Mouse (Mus musculus) frontal cortex, adult 2 months (tissue): Measurements from ENCODE around the gene H2al2a. TPM values are rescaled to one million over a fixed set of nuclear protein-coding genes. Genes with fewer than 3 reads are reported as not detected.

ENCODE experiments used
- DNase-seq, 2 experiments: peaks; one replicate each; pipeline ENCODE4 v3.0.0; 2022; ENCODE audit warnings: low spot score in 1 of 2; ENCODE audit errors: extremely low spot score in 1 of 2
- polyA plus RNA-seq: library from polyadenylated mRNA; depleted of rRNA; stranded (reverse); fragments of >200 nt; gene quantifications from 2 replicates; pipeline ENCODE4 v1.2.3, GENCODE M21; 2012

Gene H2al2a
- polyA plus RNA-seq, 1 experiment, result not detected

- peak in 1 of 2 experiments; percentile 81 for DNase-seq
These were observed 31.6 kb upstream of the H2al2a start for GRCm38 (mm10) chr2:18028140-18029021.

GRCm38 (mm10) chr2:18027448-18028139 is 30.8 kb upstream of the H2al2a start:
- peak; percentile 85 to 96 for DNase-seq

GRCm38 (mm10) chr2:18026116-18026947 is 29.6 kb upstream of the H2al2a start:
- DNase-seq, result peak in 1 of 2 experiments; percentile 56

- DNase-seq, result no peak
These were observed 29.0 kb upstream of the H2al2a start for GRCm38 (mm10) chr2:18025781-18026115.

GRCm38 (mm10) chr2:18025116-18025515 is 28.4 kb upstream of the H2al2a start:
- DNase-seq, result no peak

GRCm38 (mm10) chr2:18022886-18023285 is 26.1 kb upstream of the H2al2a start:
- DNase-seq, result no peak

GRCm38 (mm10) chr2:18019122-18019521 is 22.4 kb upstream of the H2al2a start:
- DNase-seq, result no peak

GRCm38 (mm10) chr2:18017321-18017720 is 20.6 kb upstream of the H2al2a start:
- DNase-seq, result no peak

GRCm38 (mm10) chr2:18016639-18017038 is 19.9 kb upstream of the H2al2a start:
- no peak for DNase-seq

- DNase-seq, result no peak
These were observed 18.8 kb upstream of the H2al2a start for GRCm38 (mm10) chr2:18015581-18015980.

- DNase-seq, result no peak
These were observed 16.1 kb upstream of the H2al2a start for GRCm38 (mm10) chr2:18012866-18013265.

- DNase-seq, result no peak
These were observed 14.5 kb upstream of the H2al2a start for GRCm38 (mm10) chr2:18011226-18011625.

GRCm38 (mm10) chr2:18005137-18005536 is 8.4 kb upstream of the H2al2a start:
- peak in 1 of 2 experiments; percentile 49 for DNase-seq

GRCm38 (mm10) chr2:18004286-18004685 is 7.5 kb upstream of the H2al2a start:
- no peak for DNase-seq

GRCm38 (mm10) chr2:18002306-18002705 is 5.5 kb upstream of the H2al2a start:
- no peak for DNase-seq

GRCm38 (mm10) chr2:17989562-17989961 is 7.2 kb downstream of the H2al2a start:
- no peak for DNase-seq

GRCm38 (mm10) chr2:17989115-17989514 is 7.6 kb downstream of the H2al2a start:
- no peak for DNase-seq

- DNase-seq, result no peak
These were observed 10.1 kb downstream of the H2al2a start for GRCm38 (mm10) chr2:17986694-17987093.

- no peak for DNase-seq
These were observed 12.0 kb downstream of the H2al2a start for GRCm38 (mm10) chr2:17984774-17985173.

- DNase-seq, result no peak
These were observed 14.0 kb downstream of the H2al2a start for GRCm38 (mm10) chr2:17982747-17983146.

GRCm38 (mm10) chr2:17978706-17979105 is 18.1 kb downstream of the H2al2a start:
- DNase-seq, result no peak
